Mouse (Mus musculus) heart, embryonic 16.5 days (tissue): ENCODE data around the gene Hist2h2ac. TPM values are rescaled to one million over a fixed set of nuclear protein-coding genes. Genes with fewer than 3 reads are reported as not detected.

Experiments used
- ATAC-seq: fragments of 200-750 bp; cut with Nextera tagmentation; replicated peaks from 2 replicates; pipeline ENCODE4 v1.8.0; 2017; ENCODE audit warnings: moderate number of reproducible peaks; ENCODE audit not compliant: insufficient read depth, low FRiP score; ENCODE audit errors: extremely low read depth
- H3K27ac ChIP-seq: fragments of 300-500 bp; sonication (generic); 2 replicates; pipeline ENCODE4 v1.5.1; 2014; ENCODE audit warnings: mild to moderate bottlenecking, low read length, control low read depth, moderate library complexity
- H3K27me3 ChIP-seq: fragments of 300-500 bp; sonication (generic); 2 replicates; pipeline ENCODE4 v1.6.1; 2014; ENCODE audit warnings: low read length, mixed read lengths; ENCODE audit not compliant: control insufficient read depth, insufficient read depth
- H3K36me3 ChIP-seq: fragments of 300-500 bp; sonication (generic); 2 replicates; pipeline ENCODE4 v1.6.1; 2014; ENCODE audit not compliant: control insufficient read depth, insufficient read depth
- H3K4me1 ChIP-seq: fragments of 300-500 bp; sonication (generic); 2 replicates; pipeline ENCODE4 v1.6.1; 2014; ENCODE audit warnings: low read length, mixed read lengths; ENCODE audit not compliant: control insufficient read depth, insufficient read depth
- H3K4me2 ChIP-seq: fragments of 300-500 bp; sonication (generic); 2 replicates; pipeline ENCODE4 v1.6.1; 2014; ENCODE audit warnings: low read depth, mild to moderate bottlenecking, control low read depth, low read length
- H3K4me3 ChIP-seq: fragments of 300-500 bp; sonication (generic); 2 replicates; pipeline ENCODE4 v1.5.1; 2014; ENCODE audit warnings: mild to moderate bottlenecking, control low read depth, low read length
- H3K9ac ChIP-seq: fragments of 300-500 bp; sonication (generic); 2 replicates; pipeline ENCODE4 v1.6.1; 2014; ENCODE audit warnings: low read length, control low read depth
- H3K9me3 ChIP-seq: fragments of 300-500 bp; sonication (generic); replicated peaks from 2 replicates; pipeline ENCODE4 v1.6.1; 2016; ENCODE audit warnings: low read length; ENCODE audit not compliant: control insufficient read depth
- WGBS: fragments of 180-500 bp; shearing (Covaris S2); extraction: QIAGEN DNeasy Blood & Tissue Kit; methylation state at CpG from one replicate; pipeline ENCODE4 v1.1.7; 2014; 5-methylcytosine and 5-hydroxymethylcytosine counted together
- microRNA-seq: library from miRNA; unstranded; fragments of <30 nt; microRNA quantifications from one replicate; pipeline ENCODE4, GENCODE M21; 2017
- polyA plus RNA-seq: library from polyadenylated mRNA; unstranded; fragments of >200 nt; fragmentation: Nextera tagmentation; extraction: Ambion mirVana; gene quantifications from 2 replicates; pipeline ENCODE4 v1.2.1, GENCODE M21; 2015

The Hist2h2ac gene
- polyA plus RNA-seq, 1 experiment from 2014 or later = 6.4 TPM

- H3K9ac ChIP-seq = peak overlapping the region; percentile 84
- 46% methylated on average over 10 of the region's 10 CpGs for WGBS
- H3K27ac ChIP-seq = peak overlapping the region; percentile 97
Observed at GRCm38 (mm10) chr3:96170976-96171545, 49.6 kb downstream of the Hist2h2ac start.

More at GRCm38 (mm10) chr3:96170976-96171545, 49.6 kb downstream of the Hist2h2ac start:
- no peak for ATAC-seq
- Histone ChIP-seq H3K27me3 (no peaks in the 10 kb centered on the region), H3K4me3 (peak overlapping the region; percentile 77), H3K9me3 (no peaks in the 10 kb centered on the region), H3K4me2 (peak overlapping the region; percentile 74), H3K4me1 (peaks cover 20% of the 10 kb centered on the region), H3K36me3 (peaks cover 18% of the 10 kb centered on the region)

Small RNAs within 50 kb of the gene (microRNA-seq; reads per million reads assigned to microRNA genes)
- gene Gm44492 = not detected
- gene Gm47311 = not detected
- not detected for gene Gm47313

Other genes starting within 250 kb of the Hist2h2ac start
- 63.3 and 67.1 TPM in 2 replicates for gene Plekho1, start 224.9 kb downstream of the Hist2h2ac start, polyA plus RNA-seq
- gene Vps45, start 162.4 kb downstream of the Hist2h2ac start, polyA plus RNA-seq = 34.6 and 39.4 TPM in 2 replicates
- gene Otud7b, start 116.4 kb downstream of the Hist2h2ac start, polyA plus RNA-seq = 18.6 and 21.4 TPM in 2 replicates
- 8.7 and 9.4 TPM in 2 replicates for gene Mtmr11, start 58.9 kb downstream of the Hist2h2ac start, polyA plus RNA-seq
- 91.8 and 92.8 TPM in 2 replicates for gene Sf3b4, start 48.5 kb downstream of the Hist2h2ac start, polyA plus RNA-seq
- gene Sv2a, start 39.7 kb downstream of the Hist2h2ac start, polyA plus RNA-seq = 11.6 and 13.9 TPM in 2 replicates
- 40.0 and 43.5 TPM in 2 replicates for gene Bola1, start 1.2 kb downstream of the Hist2h2ac start, polyA plus RNA-seq
- gene Hist2h2ab, start 1.0 kb downstream of the Hist2h2ac start, polyA plus RNA-seq = not detected in 2 replicates
- 7.8 and 9.4 TPM in 2 replicates for gene Hist2h2be, start 239 bp upstream of the Hist2h2ac start, polyA plus RNA-seq
- gene Hist2h3c2, start 18.2 kb upstream of the Hist2h2ac start, polyA plus RNA-seq = 2.7 and 3.8 TPM in 2 replicates
- gene Hist2h2aa2, start 19.4 kb upstream of the Hist2h2ac start, polyA plus RNA-seq = 37.9 and 41.1 TPM in 2 replicates
- 11.8 and 12.6 TPM in 2 replicates for gene Hist2h2aa1, start 24.6 kb upstream of the Hist2h2ac start, polyA plus RNA-seq
- 0.76 and 1.2 TPM in 2 replicates for gene Hist2h3c1, start 25.8 kb upstream of the Hist2h2ac start, polyA plus RNA-seq
- gene Hist2h4, start 42.4 kb upstream of the Hist2h2ac start, polyA plus RNA-seq = 2.4 and 5.8 TPM in 2 replicates
- 17.2 and 25.2 TPM in 2 replicates for gene Hist2h3b, start 47.8 kb upstream of the Hist2h2ac start, polyA plus RNA-seq
- gene Hist2h2bb, start 48.9 kb upstream of the Hist2h2ac start, polyA plus RNA-seq = 3.7 and 4.1 TPM in 2 replicates
- 1.6 and 2.5 TPM in 2 replicates for gene Fcgr1, start 73.1 kb upstream of the Hist2h2ac start, polyA plus RNA-seq
- gene BC107364, start 231.4 kb upstream of the Hist2h2ac start, polyA plus RNA-seq = 1.3 and 1.5 TPM in 2 replicates